Mouse (Mus musculus) lung, embryonic 15.5 days (tissue): Measurements from ENCODE around the gene Crhr1. TPM values are rescaled to one million over a fixed set of nuclear protein-coding genes. Genes with fewer than 3 reads are reported as not detected.
"Not testable (repeated sequence)": the region's sequence is repeated elsewhere in the genome, so short reads cannot be mapped to it uniquely, and the experiment has no call there.

Experiments
- ATAC-seq: fragments of 200-750 bp; cut with Nextera tagmentation; 2 replicates; pipeline ENCODE4 v1.8.0; 2017; ENCODE audit warnings: moderate number of reproducible peaks, borderline replicate concordance; ENCODE audit not compliant: low FRiP score, low TSS enrichment; ENCODE audit errors: extremely low read depth
- H3K27ac ChIP-seq: fragments of 300-500 bp; sonication (generic); 2 replicates; pipeline ENCODE4 v1.5.1; 2015; ENCODE audit warnings: moderate library complexity, mild to moderate bottlenecking, inconsistent platforms
- H3K27me3 ChIP-seq: fragments of 300-500 bp; sonication (generic); 2 replicates; pipeline ENCODE4 v1.6.1; 2015; ENCODE audit warnings: inconsistent platforms
- H3K36me3 ChIP-seq: fragments of 300-500 bp; sonication (generic); 2 replicates; pipeline ENCODE4 v1.6.1; 2015; ENCODE audit warnings: inconsistent platforms
- H3K4me1 ChIP-seq: fragments of 300-500 bp; sonication (generic); 2 replicates; pipeline ENCODE4 v1.6.1; 2015; ENCODE audit warnings: inconsistent platforms
- H3K4me2 ChIP-seq: fragments of 300-500 bp; sonication (generic); 2 replicates; pipeline ENCODE4 v1.6.1; 2015; ENCODE audit warnings: inconsistent platforms, mild to moderate bottlenecking, moderate library complexity
- H3K4me3 ChIP-seq: fragments of 300-500 bp; sonication (generic); 2 replicates; pipeline ENCODE4 v1.5.1; 2015; ENCODE audit warnings: mild to moderate bottlenecking, inconsistent platforms
- H3K9ac ChIP-seq: fragments of 300-500 bp; sonication (generic); 2 replicates; pipeline ENCODE4 v1.6.1; 2015; ENCODE audit warnings: inconsistent platforms
- H3K9me3 ChIP-seq: fragments of 300-500 bp; sonication (generic); 2 replicates; pipeline ENCODE4 v1.6.1; 2016; ENCODE audit warnings: inconsistent platforms
- WGBS: fragments of 180-500 bp; shearing (Covaris S2); methylation state at CpG from one replicate; pipeline ENCODE4 v1.1.7; 2015; 5-methylcytosine and 5-hydroxymethylcytosine counted together
- polyA plus RNA-seq: library from polyadenylated mRNA; unstranded; fragments of >200 nt; fragmentation: Nextera tagmentation; extraction: Ambion mirVana; gene quantifications from 2 replicates; pipeline ENCODE4 v1.2.1, GENCODE M21; 2015

Crhr1 gene
- polyA plus RNA-seq, 1 experiment from 2014 or later, result not detected

GRCm38 (mm10) chr11:104206573-104206972 is 73.9 kb downstream of the Crhr1 start:
- no peak overlapping the region for H3K4me2 ChIP-seq
- no peak for ATAC-seq
- H3K36me3 ChIP-seq, result no peaks in the 10 kb centered on the region
- no peak overlapping the region for H3K4me3 ChIP-seq
- WGBS, result 75% methylated on average over 4 of the region's 4 CpGs
- H3K27me3 ChIP-seq, result no peaks in the 10 kb centered on the region
- H3K9me3 ChIP-seq, result no peaks in the 10 kb centered on the region; the same call in 1 of the 2 replicates
- no peak overlapping the region for H3K9ac ChIP-seq
- H3K27ac ChIP-seq, result no peak overlapping the region
- H3K4me1 ChIP-seq, result no peaks in the 10 kb centered on the region

GRCm38 (mm10) chr11:104209041-104209440 is 76.4 kb downstream of the Crhr1 start:
- H3K9ac ChIP-seq, result no peak overlapping the region
- H3K36me3 ChIP-seq, result no peaks in the 10 kb centered on the region
- no peaks in the 10 kb centered on the region for H3K27me3 ChIP-seq
- H3K27ac ChIP-seq, result no peak overlapping the region
- no peak overlapping the region for H3K4me3 ChIP-seq
- H3K4me2 ChIP-seq, result no peak overlapping the region
- no peaks in the 10 kb centered on the region for H3K4me1 ChIP-seq
- WGBS, result 64% methylated on average over 3 of the region's 3 CpGs
- ATAC-seq, result no peak
- no peaks in the 10 kb centered on the region for H3K9me3 ChIP-seq

DNA sequence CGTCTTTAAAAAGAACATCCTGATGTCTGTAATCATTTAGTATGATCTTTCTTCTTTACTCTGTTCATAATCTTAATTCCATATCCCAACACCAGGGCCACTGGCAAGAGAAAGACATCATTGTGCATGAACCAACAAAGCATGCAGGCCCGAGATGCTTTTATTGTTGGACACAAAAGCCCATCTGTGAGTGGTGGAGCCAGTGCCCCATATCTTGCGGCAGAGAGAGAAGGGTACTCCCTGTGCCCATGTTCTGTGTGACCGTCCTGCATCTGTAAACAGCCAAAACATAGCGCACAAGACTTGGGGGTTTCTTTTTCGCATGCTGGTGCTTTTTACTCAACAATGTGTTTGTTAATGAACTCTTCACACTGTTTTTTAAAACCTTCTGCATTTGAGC is 78.6 kb downstream of the Crhr1 start:
- no peaks in the 10 kb centered on the region for H3K9me3 ChIP-seq
- no peak overlapping the region for H3K27ac ChIP-seq
- H3K9ac ChIP-seq, result no peak overlapping the region
- WGBS, result 82% methylated on average over 6 of the region's 6 CpGs
- no peak overlapping the region for H3K4me3 ChIP-seq
- H3K36me3 ChIP-seq, result no peaks in the 10 kb centered on the region
- no peaks in the 10 kb centered on the region for H3K27me3 ChIP-seq
- no peaks in the 10 kb centered on the region for H3K4me1 ChIP-seq
- no peak overlapping the region for H3K4me2 ChIP-seq
- no peak for ATAC-seq

DNA sequence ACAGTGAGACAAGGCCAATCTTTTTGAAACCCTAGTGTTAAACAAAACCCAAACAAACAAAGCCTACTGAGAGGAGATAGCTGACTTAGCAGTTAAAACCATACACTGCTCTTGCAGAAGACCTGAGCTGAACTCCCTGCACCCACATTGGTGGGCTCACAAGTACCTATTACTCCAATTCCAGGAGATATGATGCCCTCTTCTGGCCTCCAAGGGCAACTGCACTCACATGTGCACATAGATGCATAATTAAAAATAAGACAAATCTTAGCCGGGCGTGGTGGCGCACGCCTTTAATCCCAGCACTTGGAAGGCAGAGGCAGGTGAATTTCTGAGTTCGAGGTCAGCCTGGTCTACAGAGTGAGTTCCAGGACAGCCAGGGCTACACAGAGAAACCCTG is 81.5 kb downstream of the Crhr1 start:
- not testable (repeated sequence) for H3K36me3 ChIP-seq, H3K9me3 ChIP-seq, H3K9ac ChIP-seq, H3K4me3 ChIP-seq, H3K27me3 ChIP-seq, H3K4me2 ChIP-seq, ATAC-seq, H3K4me1 ChIP-seq, H3K27ac ChIP-seq
- 90% methylated on average over 5 of the region's 5 CpGs for WGBS

GRCm38 (mm10) chr11:104218075-104218474 is 85.4 kb downstream of the Crhr1 start:
- H3K27me3 ChIP-seq, result no peaks in the 10 kb centered on the region
- no peak overlapping the region for H3K27ac ChIP-seq
- no peaks in the 10 kb centered on the region for H3K9me3 ChIP-seq
- no peaks in the 10 kb centered on the region for H3K4me1 ChIP-seq
- WGBS, result 59% methylated on average over 3 of the region's 3 CpGs
- no peak overlapping the region for H3K4me2 ChIP-seq
- no peak overlapping the region for H3K4me3 ChIP-seq
- ATAC-seq, result no peak
- no peaks in the 10 kb centered on the region for H3K36me3 ChIP-seq
- H3K9ac ChIP-seq, result no peak overlapping the region

- no peaks in the 10 kb centered on the region for H3K9me3 ChIP-seq
- no peak for ATAC-seq
- no peak overlapping the region for H3K9ac ChIP-seq
- H3K27me3 ChIP-seq, result no peaks in the 10 kb centered on the region
- no peak overlapping the region for H3K27ac ChIP-seq
- H3K4me1 ChIP-seq, result no peaks in the 10 kb centered on the region
- WGBS, result 70% methylated on average over 4 of the region's 4 CpGs
- no peaks in the 10 kb centered on the region for H3K36me3 ChIP-seq
- H3K4me3 ChIP-seq, result no peak overlapping the region
- no peak overlapping the region for H3K4me2 ChIP-seq
Observed at GRCm38 (mm10) chr11:104220291-104220690, 87.6 kb downstream of the Crhr1 start.

- no peak overlapping the region for H3K4me2 ChIP-seq
- H3K9me3 ChIP-seq, result no peaks in the 10 kb centered on the region
- no peak overlapping the region for H3K27ac ChIP-seq
- no peaks in the 10 kb centered on the region for H3K36me3 ChIP-seq
- WGBS, result 70% methylated on average over 5 of the region's 5 CpGs
- no peak overlapping the region for H3K4me3 ChIP-seq
- H3K27me3 ChIP-seq, result no peaks in the 10 kb centered on the region
- no peak for ATAC-seq
- no peak overlapping the region for H3K9ac ChIP-seq
- H3K4me1 ChIP-seq, result no peaks in the 10 kb centered on the region
Observed at GRCm38 (mm10) chr11:104221751-104222150, 89.1 kb downstream of the Crhr1 start.

DNA sequence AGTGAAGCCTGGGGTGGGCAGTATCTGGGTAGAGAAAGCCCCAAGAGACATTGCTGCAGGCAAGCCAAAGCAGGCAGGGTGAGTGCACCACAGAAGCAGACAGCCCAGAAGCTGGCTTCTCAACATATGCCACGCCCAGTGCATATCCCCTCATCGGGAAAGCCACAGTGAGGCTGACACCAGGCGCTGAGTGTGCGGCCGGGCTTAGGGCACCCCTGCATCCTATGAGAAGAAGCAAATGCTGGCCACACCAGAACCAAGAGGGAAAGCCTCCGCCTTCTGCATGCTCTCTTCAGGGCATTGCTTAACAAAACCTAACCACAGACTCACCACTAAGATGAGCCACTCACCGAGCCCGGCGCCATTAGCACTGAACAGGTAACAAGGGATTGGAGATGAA is 90.6 kb downstream of the Crhr1 start:
- Histone ChIP-seq H3K4me2 (no peak overlapping the region), H3K4me1 (no peaks in the 10 kb centered on the region), H3K4me3 (no peak overlapping the region), H3K36me3 (no peaks in the 10 kb centered on the region), H3K27ac (no peak overlapping the region), H3K9ac (no peak overlapping the region), H3K9me3 (no peaks in the 10 kb centered on the region), H3K27me3 (peaks cover 2% of the 10 kb centered on the region; the same call in 1 of the 2 replicates)
- 76% methylated on average over 9 of the region's 9 CpGs for WGBS
- ATAC-seq, result no peak

Other genes starting within 250 kb of the Crhr1 start
- 49.6 and 51.4 TPM in 2 replicates for gene Nsf, start 178.8 kb upstream of the Crhr1 start, polyA plus RNA-seq
- 72.4 and 72.9 TPM in 2 replicates for gene Arf2, start 166.1 kb upstream of the Crhr1 start, polyA plus RNA-seq
- gene Sppl2c, start 53.5 kb downstream of the Crhr1 start, polyA plus RNA-seq, result not detected in 2 replicates
- gene Mapt, start 98.5 kb downstream of the Crhr1 start, polyA plus RNA-seq, result 6.5 and 11.0 TPM in 2 replicates